Mouse (Mus musculus) MEL (cell line): ENCODE data around the gene Olfr378. TPM values are rescaled to one million over a fixed set of nuclear protein-coding genes. Genes with fewer than 3 reads are reported as not detected.

Experiments used
- DNase-seq: peaks from one replicate; pipeline ENCODE4 v3.0.0; 2011; ENCODE audit warnings: low read depth, low spot score
- H3K27ac ChIP-seq: 2 replicates; pipeline ENCODE4 v1.5.1; 2012; ENCODE audit warnings: low read depth, mild to moderate bottlenecking, control low read depth, low read length, moderate library complexity; ENCODE audit not compliant: control insufficient read depth
- H3K27me3 ChIP-seq, 2 experiments: fragments of 150-350 bp in 1 of 2; sonication (generic) in 1 of 2; 2 replicates each; pipeline ENCODE4 v1.6.1; 2012; ENCODE audit warnings: low read length in 2 of 2, mild to moderate bottlenecking in 2 of 2, improper control_type of control experiment in 1 of 2, moderate library complexity in 1 of 2; ENCODE audit not compliant: insufficient read depth in 2 of 2, control insufficient read depth in 1 of 2
- H3K36me3 ChIP-seq, 2 experiments: 2 replicates each; pipeline ENCODE4 v1.6.1; 2012 to 2014; ENCODE audit warnings: low read length in 2 of 2, improper control_type of control experiment in 1 of 2, inconsistent platforms in 1 of 2, mild to moderate bottlenecking in 1 of 2; ENCODE audit not compliant: insufficient read depth in 2 of 2, control insufficient read depth in 1 of 2
- H3K4me1 ChIP-seq, 2 experiments: fragments of 150-350 bp in 1 of 2; sonication (generic) in 1 of 2; 2 replicates each; pipeline ENCODE4 v1.6.1; 2012; ENCODE audit warnings: low read length in 2 of 2, improper control_type of control experiment in 1 of 2, mild to moderate bottlenecking in 1 of 2; ENCODE audit not compliant: insufficient read depth in 2 of 2, control insufficient read depth in 1 of 2
- H3K4me3 ChIP-seq, 2 experiments: fragments of 150-350 bp in 1 of 2; sonication (generic) in 1 of 2; 2 replicates each; pipeline ENCODE4 v1.5.1; 2012; ENCODE audit warnings: low read depth in 2 of 2, low read length in 2 of 2, mild to moderate bottlenecking in 2 of 2, moderate library complexity in 2 of 2, control low read depth in 1 of 2, improper control_type of control experiment in 1 of 2; ENCODE audit not compliant: control insufficient read depth in 1 of 2, insufficient read depth in 1 of 2
- H3K79me2 ChIP-seq: 2 replicates; pipeline ENCODE4 v1.6.1; 2012; ENCODE audit warnings: mild to moderate bottlenecking, low read length, moderate library complexity; ENCODE audit not compliant: control insufficient read depth, poor library complexity, insufficient read depth
- H3K9ac ChIP-seq: 2 replicates; pipeline ENCODE4 v1.6.1; 2012; ENCODE audit warnings: low read depth, mild to moderate bottlenecking, control low read depth, low read length, moderate library complexity; ENCODE audit not compliant: control insufficient read depth, poor library complexity, severe bottlenecking
- H3K9me3 ChIP-seq: fragments of 150-350 bp; sonication (generic); replicated peaks from 2 replicates; pipeline ENCODE4 v1.6.1; 2012; ENCODE audit warnings: mild to moderate bottlenecking, low read length, improper control_type of control experiment, moderate library complexity; ENCODE audit not compliant: insufficient read depth
- BHLHE40 ChIP-seq: IDR thresholded peaks from 2 replicates; pipeline ENCODE4 v1.6.1; 2012; ENCODE audit warnings: low read depth, mild to moderate bottlenecking, inconsistent platforms, low read length, improper control_type of control experiment, borderline replicate concordance
- CTCF ChIP-seq, 3 experiments: IDR thresholded peaks in 2 of 3; conservative IDR thresholded peaks in 1 of 3; 2 replicates each; pipeline ENCODE4 v1.5.1; 2011 to 2012; ENCODE audit warnings: low read length in 3 of 3, low read depth in 2 of 3, mild to moderate bottlenecking in 2 of 3, improper control_type of control experiment in 1 of 3, inconsistent platforms in 1 of 3, mixed read lengths in 1 of 3, moderate library complexity in 1 of 3; ENCODE audit not compliant: control insufficient read depth in 1 of 3, insufficient read depth in 1 of 3, poor library complexity in 1 of 3, severe bottlenecking in 1 of 3
- E2F4 ChIP-seq: IDR thresholded peaks from 2 replicates; pipeline ENCODE4 v1.6.1; 2011; ENCODE audit warnings: low read depth, low read length, improper control_type of control experiment, borderline replicate concordance
- ELF1 ChIP-seq: IDR thresholded peaks from 2 replicates; pipeline ENCODE4 v1.6.1; 2014; ENCODE audit warnings: low read depth, mild to moderate bottlenecking, inconsistent platforms, low read length, improper control_type of control experiment, moderate library complexity
- GABPA ChIP-seq: IDR thresholded peaks from 2 replicates; pipeline ENCODE4 v1.6.1; 2012; ENCODE audit warnings: low read depth, mild to moderate bottlenecking, inconsistent platforms, low read length, improper control_type of control experiment, moderate library complexity
- JUND ChIP-seq: IDR thresholded peaks from 2 replicates; pipeline ENCODE4 v1.6.1; 2011; ENCODE audit warnings: low read depth, mild to moderate bottlenecking, improper control_type of control experiment, low read length
- MYB ChIP-seq: IDR thresholded peaks from 2 replicates; pipeline ENCODE4 v1.6.1; 2011; ENCODE audit warnings: mild to moderate bottlenecking, low read depth, low read length, improper control_type of control experiment
- MYC ChIP-seq: IDR thresholded peaks from 2 replicates; pipeline ENCODE4 v1.6.1; 2011; ENCODE audit warnings: low read depth, mild to moderate bottlenecking, low read length, improper control_type of control experiment, moderate library complexity
- NELFE ChIP-seq: IDR thresholded peaks from 2 replicates; pipeline ENCODE4 v1.6.1; 2011; ENCODE audit warnings: low read depth, low read length, improper control_type of control experiment
- NRF1 ChIP-seq: IDR thresholded peaks from 2 replicates; pipeline ENCODE4 v1.6.1; 2014; ENCODE audit warnings: low read depth, mild to moderate bottlenecking, inconsistent platforms, low read length, improper control_type of control experiment, moderate library complexity; ENCODE audit not compliant: poor library complexity, insufficient read depth, severe bottlenecking
- POLR2A ChIP-seq, 2 experiments: IDR thresholded peaks; 2 replicates each; pipeline ENCODE4 v1.6.1; 2011 to 2012; ENCODE audit warnings: low read length in 2 of 2, mild to moderate bottlenecking in 2 of 2, control low read depth in 1 of 2, improper control_type of control experiment in 1 of 2, low read depth in 1 of 2, moderate library complexity in 1 of 2; ENCODE audit not compliant: control insufficient read depth in 1 of 2, insufficient read depth in 1 of 2, poor library complexity in 1 of 2
- POLR2AphosphoS2 ChIP-seq: IDR thresholded peaks from 2 replicates; pipeline ENCODE4 v1.6.1; 2011; ENCODE audit warnings: low read length, improper control_type of control experiment
- SIN3A ChIP-seq: IDR thresholded peaks from 2 replicates; pipeline ENCODE4 v1.6.1; 2012; ENCODE audit warnings: low read length, improper control_type of control experiment, inconsistent platforms
- TBP ChIP-seq: IDR thresholded peaks from 2 replicates; pipeline ENCODE4 v1.8.0; 2011; ENCODE audit warnings: low read depth, low read length, improper control_type of control experiment
- TCF12 ChIP-seq: IDR thresholded peaks from 2 replicates; pipeline ENCODE4 v1.6.1; 2014; ENCODE audit warnings: low read depth, mild to moderate bottlenecking, inconsistent platforms, low read length, improper control_type of control experiment, moderate library complexity
- UBTF ChIP-seq: IDR thresholded peaks from 2 replicates; pipeline ENCODE4 v1.6.1; 2012; ENCODE audit warnings: low read depth, mild to moderate bottlenecking, inconsistent platforms, low read length, improper control_type of control experiment, moderate library complexity, borderline replicate concordance; ENCODE audit not compliant: insufficient read depth
- USF1 ChIP-seq: IDR thresholded peaks from 2 replicates; pipeline ENCODE4 v1.6.1; 2014; ENCODE audit warnings: low read depth, mild to moderate bottlenecking, inconsistent platforms, low read length, improper control_type of control experiment, moderate library complexity
- USF2 ChIP-seq, 2 experiments: IDR thresholded peaks; 2 replicates each; pipeline ENCODE4 v1.6.1; 2011 to 2012; ENCODE audit warnings: improper control_type of control experiment in 2 of 2, low read length in 2 of 2, borderline replicate concordance in 1 of 2, inconsistent platforms in 1 of 2, low read depth in 1 of 2, mild to moderate bottlenecking in 1 of 2; ENCODE audit not compliant: insufficient read depth in 1 of 2
- ZKSCAN1 ChIP-seq: IDR thresholded peaks from 2 replicates; pipeline ENCODE4 v1.6.1; 2012; ENCODE audit warnings: low read depth, mild to moderate bottlenecking, inconsistent platforms, low read length, improper control_type of control experiment, moderate library complexity
- ZNF384 ChIP-seq: IDR thresholded peaks from 2 replicates; pipeline ENCODE4 v1.6.1; 2012; ENCODE audit warnings: low read depth, mild to moderate bottlenecking, inconsistent platforms, low read length, improper control_type of control experiment
- polyA plus RNA-seq, 2 experiments: library from polyadenylated mRNA; stranded (reverse) in 1 of 2; unstranded in 1 of 2; fragments of >175 nt in 1 of 2; fragments of >200 nt in 1 of 2; gene quantifications; 2 replicates each; pipeline versions ENCODE4 v1.2.1 to v1.2.4; 2012; ENCODE audit warnings: low replicate concordance in 2 of 2, low read depth in 1 of 2; ENCODE audit not compliant: insufficient read length in 2 of 2, insufficient read depth in 1 of 2, missing spikeins in 1 of 2
- total RNA-seq: library from RNA; depleted of rRNA; stranded (reverse); fragments of 300-350 nt; gene quantifications from 2 replicates; pipeline ENCODE4 v1.2.3, GENCODE M21; 2012; rRNA removed

Gene Olfr378
- not detected in 2 replicates for total RNA-seq
- polyA plus RNA-seq: not detected

- Histone ChIP-seq H3K36me3 (no peaks in the 10 kb centered on the region), H3K4me1 (no peaks in the 10 kb centered on the region), H3K27me3 (no peaks in the 10 kb centered on the region), H3K79me2 (no peaks in the 10 kb centered on the region), H3K9me3 (no peaks in the 10 kb centered on the region), H3K9ac (no peak within 1 kb of the TSS), H3K27ac (no peak within 1 kb of the TSS), H3K4me3 (no peak within 1 kb of the TSS)
- TF ChIP-seq E2F4 (no peak), USF2 (IDR thresholded peaks at IDR 0.05; ENCODE audit: borderline replicate concordance in 1 of 2, insufficient read depth in 1 of 2, low read depth in 1 of 2, low read length in 2 of 2) (no peak), CTCF (IDR thresholded peaks at IDR 0.05 in 2 of 3, conservative IDR thresholded peaks at IDR 0.05 in 1 of 3; ENCODE audit: control insufficient read depth in 1 of 3, insufficient read depth in 1 of 3, low read depth in 2 of 3, low read length in 3 of 3, poor library complexity in 1 of 3, severe bottlenecking in 1 of 3) (no peak), ELF1 (no peak), ZKSCAN1 (no peak), GABPA (no peak), NELFE (no peak), MYC (no peak), MYB (no peak), ZNF384 (no peak), POLR2AphosphoS2 (no peak), BHLHE40 (no peak), TBP (no peak), USF1 (no peak)
- no peak for DNase-seq
These were observed at the start of gene Olfr378 for GRCm38 (mm10) chr11:73428377-73428776. Olfr378 (minus strand) TSS chr11:73428477.

DNA sequence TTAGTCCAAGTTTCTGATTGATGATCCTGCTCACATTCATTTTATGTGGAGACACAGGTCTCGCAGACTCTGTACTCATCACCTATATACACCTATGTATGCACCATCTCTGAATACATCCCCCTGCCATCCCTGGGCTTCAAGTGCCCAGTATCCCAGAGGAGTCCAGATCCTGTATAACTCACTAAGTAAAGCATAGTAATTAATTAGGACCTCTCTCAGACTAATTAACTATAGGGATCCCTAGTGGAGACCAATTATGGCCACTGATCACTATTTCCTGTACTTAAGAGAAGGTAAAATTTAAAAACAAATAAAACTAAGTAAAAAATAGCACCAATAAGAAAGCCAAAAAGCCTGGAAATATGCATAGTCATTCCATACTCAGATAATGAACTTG, 29.1 kb upstream of the Olfr378 start, which contains the start of gene Olfr380:
Olfr380 (minus strand) TSS at position 101 of the 400 bp plus-strand sequence.
- no peak within 1 kb of the TSS for H3K9ac ChIP-seq
- DNase-seq: no peak
- no peak within 1 kb of the TSS for H3K27ac ChIP-seq
- no peak within 1 kb of the TSS for H3K4me3 ChIP-seq
- no peaks in the 10 kb centered on the region for H3K79me2 ChIP-seq
- H3K4me1 ChIP-seq: no peaks in the 10 kb centered on the region
- H3K27me3 ChIP-seq: no peaks in the 10 kb centered on the region
- TF ChIP-seq SIN3A (no peak), TCF12 (no peak), JUND (no peak), NRF1 (no peak), ZNF384 (no peak), E2F4 (no peak), POLR2A (IDR thresholded peaks at IDR 0.05; ENCODE audit: control insufficient read depth in 1 of 2, insufficient read depth in 1 of 2, low read depth in 1 of 2, low read length in 2 of 2, poor library complexity in 1 of 2) (no peak), UBTF (no peak)
- H3K9me3 ChIP-seq: no peaks in the 10 kb centered on the region
- H3K36me3 ChIP-seq: no peaks in the 10 kb centered on the region
